Mouse (Mus musculus) CH12.LX (cell line): ENCODE measurements around the gene Adra1b.

ENCODE experiments used
- CTCF ChIP-seq, 2 experiments: IDR thresholded peaks in 1 of 2; conservative IDR thresholded peaks in 1 of 2; 2 replicates each; pipeline ENCODE4 v1.5.1; 2011 to 2012; ENCODE audit warnings: low read depth in 2 of 2, low read length in 2 of 2, improper control_type of control experiment in 1 of 2, inconsistent platforms in 1 of 2, mild to moderate bottlenecking in 1 of 2, moderate library complexity in 1 of 2
- EP300 ChIP-seq: IDR thresholded peaks from 2 replicates; pipeline ENCODE4 v1.6.1; 2011; ENCODE audit warnings: low read length, improper control_type of control experiment
- MEF2A ChIP-seq: IDR thresholded peaks from 2 replicates; pipeline ENCODE4 v1.6.1; 2014; ENCODE audit warnings: low read depth, mild to moderate bottlenecking, inconsistent platforms, low read length, improper control_type of control experiment, borderline replicate concordance
- NRF1 ChIP-seq: IDR thresholded peaks from 2 replicates; pipeline ENCODE4 v1.6.1; 2014; ENCODE audit warnings: low read depth, mild to moderate bottlenecking, inconsistent platforms, low read length, improper control_type of control experiment, moderate library complexity
- POLR2A ChIP-seq: IDR thresholded peaks from 2 replicates; pipeline ENCODE4 v1.6.1; 2011; ENCODE audit warnings: low read depth, mild to moderate bottlenecking, improper control_type of control experiment, low read length
- POLR2AphosphoS2 ChIP-seq: IDR thresholded peaks from 2 replicates; pipeline ENCODE4 v1.6.1; 2011; ENCODE audit warnings: low read depth, low read length, improper control_type of control experiment
- RCOR1 ChIP-seq: conservative IDR thresholded peaks from 2 replicates; pipeline ENCODE4 v1.6.1; 2012; ENCODE audit warnings: low read depth, mild to moderate bottlenecking, inconsistent platforms, low read length, improper control_type of control experiment
- TCF12 ChIP-seq: IDR thresholded peaks from 2 replicates; pipeline ENCODE4 v1.6.1; 2014; ENCODE audit warnings: low read depth, mild to moderate bottlenecking, inconsistent platforms, low read length, improper control_type of control experiment
- ZMIZ1 ChIP-seq: IDR thresholded peaks from 2 replicates; pipeline ENCODE4 v1.6.1; 2012; ENCODE audit warnings: low read depth, mild to moderate bottlenecking, inconsistent platforms, low read length, improper control_type of control experiment

DNA sequence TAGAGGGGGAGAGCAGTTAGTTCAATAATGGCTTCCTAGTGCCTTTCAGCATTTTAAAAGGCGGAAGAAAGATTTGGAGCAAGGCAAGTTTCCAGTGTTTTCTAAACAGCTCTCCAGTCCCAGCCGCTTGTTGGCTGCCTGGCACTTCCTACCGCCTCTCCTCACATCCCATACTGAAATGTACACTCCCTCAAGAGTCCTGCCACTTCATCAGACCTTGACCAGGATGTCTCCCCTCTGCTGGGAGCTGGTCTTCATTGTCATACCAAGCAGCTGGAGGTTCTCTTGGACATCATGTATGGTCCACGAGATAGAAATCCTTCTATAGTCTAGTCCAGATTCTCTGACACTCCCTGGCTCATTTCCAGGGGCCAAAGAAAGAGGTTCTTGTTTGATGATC is 69.5 kb downstream of the Adra1b start:
- TF ChIP-seq POLR2A (no peak), TCF12 (no peak), ZMIZ1 (no peak), POLR2AphosphoS2 (no peak), NRF1 (no peak), CTCF (conservative IDR thresholded peaks at IDR 0.05 in 1 of 2, IDR thresholded peaks at IDR 0.05 in 1 of 2; ENCODE audit: low read depth in 2 of 2, low read length in 2 of 2) (no peak), RCOR1 (no peak), EP300 (no peak), MEF2A (no peak)
